In the genomic region with DNA sequence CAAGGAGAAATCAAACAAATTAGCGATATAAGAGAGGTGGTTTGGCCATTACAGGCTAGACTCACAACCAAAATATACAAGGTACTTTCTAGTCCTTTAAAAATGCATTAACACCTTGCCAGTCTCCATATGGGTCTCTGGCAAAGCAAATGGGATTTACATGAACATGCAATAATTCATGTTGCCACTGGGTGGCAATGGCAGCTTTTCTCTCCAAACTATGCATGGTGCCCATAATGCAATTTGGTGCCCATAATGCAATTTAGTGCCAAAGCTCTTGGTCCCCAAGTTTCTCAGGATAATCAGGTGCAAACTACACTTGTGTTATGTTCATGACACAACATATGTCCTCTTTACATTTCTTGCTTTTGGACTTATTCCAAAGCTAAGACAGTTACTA, we compare ENCODE assay signal across 8 mouse cellular contexts.
A peak's percentile ranks its signal among the peaks of the same experiment; 100 is the strongest.
DNase-seq lines count a peak whose midpoint lies in the region; ATAC-seq lines count a peak whose summit lies in the region.

No protein-coding gene starts in this region.

- peak; percentile 95 for ATAC-seq in megakaryocyte progenitor cell, adult 5-6 weeks (replicated peaks; ENCODE audit: poor library complexity)

- peak; percentile 1 for DNase-seq in gastrocnemius, adult 18-20 months (ENCODE audit: low spot score)
- no peak for DNase-seq in gastrocnemius, postnatal 25 days
- peak; percentile 61 for DNase-seq in CD4-positive helper T cell, adult 2 months (ENCODE audit: low read depth, low spot score)
- DNase-seq in c-Kit-positive CD71-positive TER-119-negative erythroid progenitor cells, embryonic 14.5 days (ENCODE audit: low read depth): peak; percentile 3
- DNase-seq in forelimb bud, embryonic 11.5 days (ENCODE audit: low read depth, low spot score): peak; percentile 46
- peak; percentile 2 to 9 for DNase-seq in layer of hippocampus, adult 8-10 months (ENCODE audit: low spot score in 2 of 2)
- DNase-seq in telencephalon, adult 2 months (ENCODE audit: low read depth, low spot score): peak; percentile 6
